Mouse (Mus musculus) ES-E14 (cell line): ENCODE results near the gene Cldn19.

Experiments used
- MAFK ChIP-seq: IDR thresholded peaks from 2 replicates; pipeline ENCODE4 v1.6.1; 2014; ENCODE audit warnings: mild to moderate bottlenecking, low read depth, low read length, inconsistent platforms; ENCODE audit not compliant: insufficient read depth
- ZC3H11A ChIP-seq: IDR thresholded peaks from 2 replicates; pipeline ENCODE4 v1.6.1; 2012; ENCODE audit warnings: low read depth, mild to moderate bottlenecking, inconsistent platforms, low read length, borderline replicate concordance
- ZNF384 ChIP-seq: IDR thresholded peaks from 2 replicates; pipeline ENCODE4 v1.6.1; 2012; ENCODE audit warnings: low read depth, low read length, inconsistent platforms

DNA sequence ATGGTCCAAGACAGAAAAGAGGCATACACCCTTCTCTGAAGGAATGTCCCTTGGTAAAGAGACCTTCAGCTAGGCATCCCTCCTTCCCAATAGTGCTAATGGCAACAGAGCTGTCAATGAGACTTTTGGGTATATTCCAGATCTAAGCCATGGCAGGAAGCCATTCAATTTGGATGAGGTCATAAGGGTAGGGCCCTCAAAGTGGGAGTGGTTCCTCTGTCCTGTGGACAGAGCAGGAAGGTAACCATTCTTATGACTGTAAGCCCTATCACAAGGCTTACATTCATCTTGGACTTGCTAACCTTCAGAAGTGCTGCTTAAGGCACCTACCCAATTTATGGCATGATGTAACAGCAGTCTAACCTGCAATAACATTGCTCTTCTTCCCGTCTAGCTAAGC, 19.4 kb downstream of the Cldn19 start:
- TF ChIP-seq ZNF384 = no peak
- TF ChIP-seq ZC3H11A = no peak
- no peak for TF ChIP-seq MAFK
